Mouse (Mus musculus) midbrain, embryonic 10.5 days (tissue): ENCODE measurements at regions not wholly inside any gene's neighbourhood (a gene's known extent, or its start where the extent isn't known, plus 50 kb on each side); places are given as distances from the start of the nearest gene placed in this dataset.

ENCODE experiments used
- DNase-seq: peaks from one replicate; pipeline ENCODE4 v3.0.0-alpha.2; 2017; ENCODE audit warnings: low spot score
- H3K27ac ChIP-seq: fragments of 300-500 bp; sonication (generic); replicated peaks from 2 replicates; pipeline ENCODE4 v1.5.1; 2016; ENCODE audit warnings: mild to moderate bottlenecking
- H3K27me3 ChIP-seq: fragments of 300-500 bp; sonication (generic); 2 replicates; pipeline ENCODE4 v1.6.1; 2016; ENCODE audit warnings: low read depth, mild to moderate bottlenecking; ENCODE audit not compliant: poor library complexity, severe bottlenecking
- H3K36me3 ChIP-seq: fragments of 300-500 bp; sonication (generic); 2 replicates; pipeline ENCODE4 v1.6.1; 2016; ENCODE audit warnings: mild to moderate bottlenecking, moderate library complexity
- H3K4me1 ChIP-seq: fragments of 300-500 bp; sonication (generic); 2 replicates; pipeline ENCODE4 v1.6.1; 2016
- H3K4me3 ChIP-seq: fragments of 300-500 bp; sonication (generic); 2 replicates; pipeline ENCODE4 v1.5.1; 2016; ENCODE audit warnings: mild to moderate bottlenecking, moderate library complexity
- H3K9me3 ChIP-seq: fragments of 300-500 bp; sonication (generic); replicated peaks from 2 replicates; pipeline ENCODE4 v1.6.1; 2016; ENCODE audit warnings: mild to moderate bottlenecking
- WGBS: fragments of 180-500 bp; shearing (Covaris S2); methylation state at CpG from one replicate; pipeline ENCODE4 v1.1.7; 2016; 5-methylcytosine and 5-hydroxymethylcytosine counted together

GRCm38 (mm10) chr3:39961836-39962640 is 569.0 kb upstream of the Intu start:
- H3K27ac ChIP-seq = no peak overlapping the region
- no peaks in the 10 kb centered on the region for H3K27me3 ChIP-seq
- no peaks in the 10 kb centered on the region for H3K9me3 ChIP-seq
- no peak for DNase-seq
- H3K4me3 ChIP-seq = no peak overlapping the region
- H3K4me1 ChIP-seq = no peaks in the 10 kb centered on the region
- no peaks in the 10 kb centered on the region for H3K36me3 ChIP-seq
- WGBS = 66% methylated on average over 7 of the region's 7 CpGs

- H3K4me1 ChIP-seq = no peaks in the 10 kb centered on the region
- no peaks in the 10 kb centered on the region for H3K36me3 ChIP-seq
- WGBS = 90% methylated on average over 2 of the region's 2 CpGs
- H3K27ac ChIP-seq = no peak overlapping the region
- no peak overlapping the region for H3K4me3 ChIP-seq
- H3K27me3 ChIP-seq = no peaks in the 10 kb centered on the region
- H3K9me3 ChIP-seq = no peaks in the 10 kb centered on the region
- no peak for DNase-seq
Observed at GRCm38 (mm10) chr3:39965431-39965830, 565.7 kb upstream of the Intu start.

- Histone ChIP-seq H3K4me1 (no peaks in the 10 kb centered on the region), H3K4me3 (no peak overlapping the region), H3K27me3 (no peaks in the 10 kb centered on the region), H3K9me3 (no peaks in the 10 kb centered on the region), H3K27ac (no peak overlapping the region), H3K36me3 (no peaks in the 10 kb centered on the region)
- WGBS = 96% methylated on average over 2 of the region's 2 CpGs
- DNase-seq = no peak
Observed at GRCm38 (mm10) chr3:39966390-39966789, 564.7 kb upstream of the Intu start.

- Histone ChIP-seq H3K4me1 (0 out of 2 replicates have a peak, but pooled peaks cover 5% of the 10 kb centered on the region), H3K27me3 (no peaks in the 10 kb centered on the region), H3K36me3 (no peaks in the 10 kb centered on the region), H3K4me3 (no peak overlapping the region), H3K9me3 (peaks cover 6% of the 10 kb centered on the region; the same call in 1 of the 2 replicates), H3K27ac (no peak overlapping the region)
- WGBS = 95% methylated on average over 2 of the region's 2 CpGs
- DNase-seq = no peak
Observed at GRCm38 (mm10) chr3:39976937-39977336, 554.1 kb upstream of the Intu start.

GRCm38 (mm10) chr3:39978916-39979679 is 552.0 kb upstream of the Intu start:
- Histone ChIP-seq H3K27ac (no peak overlapping the region), H3K9me3 (no peaks in the 10 kb centered on the region), H3K36me3 (no peaks in the 10 kb centered on the region), H3K4me1 (0 out of 2 replicates have a peak, but pooled peaks cover 5% of the 10 kb centered on the region), H3K4me3 (no peak overlapping the region), H3K27me3 (no peaks in the 10 kb centered on the region)
- no peak for DNase-seq
- 30% methylated on average over 3 of the region's 3 CpGs for WGBS

GRCm38 (mm10) chr3:39982656-39983055 is 548.4 kb upstream of the Intu start:
- no peaks in the 10 kb centered on the region for H3K9me3 ChIP-seq

GRCm38 (mm10) chr3:39987710-39988109 is 543.4 kb upstream of the Intu start:
- Histone ChIP-seq H3K9me3 (peaks cover 7% of the 10 kb centered on the region), H3K36me3 (no peaks in the 10 kb centered on the region), H3K27me3 (no peaks in the 10 kb centered on the region), H3K4me3 (no peak overlapping the region), H3K27ac (no peak overlapping the region), H3K4me1 (no peaks in the 10 kb centered on the region)
- 100% methylated on average over 1 of the region's 1 CpGs for WGBS
- no peak for DNase-seq

More at GRCm38 (mm10) chr3:39982656-39983055, 548.4 kb upstream of the Intu start:
- Histone ChIP-seq H3K4me1 (0 out of 2 replicates have a peak, but pooled peaks cover 5% of the 10 kb centered on the region), H3K4me3 (no peak overlapping the region), H3K27me3 (no peaks in the 10 kb centered on the region), H3K27ac (no peak overlapping the region), H3K36me3 (no peaks in the 10 kb centered on the region)
- DNase-seq = no peak

GRCm38 (mm10) chr3:39998628-39999027 is 532.5 kb upstream of the Intu start:
- Histone ChIP-seq H3K9me3 (no peaks in the 10 kb centered on the region), H3K4me1 (peaks cover 8% of the 10 kb centered on the region), H3K4me3 (no peak overlapping the region), H3K27me3 (no peaks in the 10 kb centered on the region), H3K27ac (0 out of 2 replicates have a peak overlapping the region, but pooled peaks have one; percentile 38), H3K36me3 (no peaks in the 10 kb centered on the region)
- 41% methylated on average over 5 of the region's 5 CpGs for WGBS
- peak; percentile 53 for DNase-seq

- H3K36me3 ChIP-seq = no peaks in the 10 kb centered on the region
- no peaks in the 10 kb centered on the region for H3K9me3 ChIP-seq
- no peaks in the 10 kb centered on the region for H3K27me3 ChIP-seq
- DNase-seq = no peak
- H3K4me1 ChIP-seq = peaks cover 8% of the 10 kb centered on the region
- 84% methylated on average over 1 of the region's 1 CpGs for WGBS
- H3K4me3 ChIP-seq = no peak overlapping the region
- H3K27ac ChIP-seq = no peak overlapping the region
Observed at GRCm38 (mm10) chr3:39999846-40000245, 531.2 kb upstream of the Intu start.

GRCm38 (mm10) chr3:40002838-40003237 is 528.2 kb upstream of the Intu start:
- Histone ChIP-seq H3K9me3 (no peaks in the 10 kb centered on the region), H3K27me3 (no peaks in the 10 kb centered on the region), H3K27ac (no peak overlapping the region), H3K36me3 (no peaks in the 10 kb centered on the region), H3K4me1 (peaks cover 5% of the 10 kb centered on the region), H3K4me3 (no peak overlapping the region)
- WGBS = 82% methylated on average over 3 of the region's 3 CpGs
- no peak for DNase-seq

- Histone ChIP-seq H3K4me1 (no peaks in the 10 kb centered on the region), H3K9me3 (no peaks in the 10 kb centered on the region), H3K27me3 (no peaks in the 10 kb centered on the region), H3K27ac (no peak overlapping the region), H3K36me3 (no peaks in the 10 kb centered on the region), H3K4me3 (no peak overlapping the region)
- DNase-seq = no peak
- WGBS = 89% methylated on average over 5 of the region's 5 CpGs
Observed at GRCm38 (mm10) chr3:40010051-40010450, 521.0 kb upstream of the Intu start.

- 38% methylated on average over 2 of the region's 2 CpGs for WGBS
- DNase-seq = no peak
- Histone ChIP-seq H3K27me3 (no peaks in the 10 kb centered on the region), H3K36me3 (no peaks in the 10 kb centered on the region), H3K4me3 (no peak overlapping the region), H3K27ac (no peak overlapping the region), H3K9me3 (no peaks in the 10 kb centered on the region; the same call in 1 of the 2 replicates), H3K4me1 (no peaks in the 10 kb centered on the region)
Observed at GRCm38 (mm10) chr3:40021682-40022081, 509.4 kb upstream of the Intu start.

GRCm38 (mm10) chr3:40027713-40028112 is 503.4 kb upstream of the Intu start:
- Histone ChIP-seq H3K4me1 (no peaks in the 10 kb centered on the region), H3K4me3 (no peak overlapping the region), H3K9me3 (no peaks in the 10 kb centered on the region; the same call in 1 of the 2 replicates), H3K27me3 (no peaks in the 10 kb centered on the region), H3K36me3 (no peaks in the 10 kb centered on the region), H3K27ac (no peak overlapping the region)
- no peak for DNase-seq
